Mouse (Mus musculus) spleen, postnatal 14 days (tissue): Measurements from ENCODE around the gene Gpx1.
A peak's percentile ranks its signal among the peaks of the same experiment; 100 is the strongest.

Experiments
- DNase-seq, 2 experiments: peaks; one replicate each; pipeline ENCODE4 v3.0.0; 2021 to 2022; ENCODE audit warnings: low spot score in 2 of 2

Gene Gpx1

DNA sequence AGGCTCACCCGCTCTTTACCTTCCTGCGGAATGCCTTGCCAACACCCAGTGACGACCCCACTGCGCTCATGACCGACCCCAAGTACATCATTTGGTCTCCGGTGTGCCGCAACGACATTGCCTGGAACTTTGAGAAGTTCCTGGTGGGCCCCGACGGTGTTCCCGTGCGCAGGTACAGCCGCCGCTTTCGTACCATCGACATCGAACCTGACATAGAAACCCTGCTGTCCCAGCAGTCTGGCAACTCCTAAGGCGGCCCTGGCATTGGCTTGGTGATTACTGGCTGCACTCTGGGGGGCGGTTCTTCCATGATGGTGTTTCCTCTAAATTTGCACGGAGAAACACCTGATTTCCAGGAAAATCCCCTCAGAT, 1.2 kb downstream of the Gpx1 start:
- peak; percentile 18 to 44 for DNase-seq

- DNase-seq = peak; percentile 15 to 40
Observed at GRCm38 (mm10) chr9:108340258-108341138, 1.8 kb downstream of the Gpx1 start.

DNA sequence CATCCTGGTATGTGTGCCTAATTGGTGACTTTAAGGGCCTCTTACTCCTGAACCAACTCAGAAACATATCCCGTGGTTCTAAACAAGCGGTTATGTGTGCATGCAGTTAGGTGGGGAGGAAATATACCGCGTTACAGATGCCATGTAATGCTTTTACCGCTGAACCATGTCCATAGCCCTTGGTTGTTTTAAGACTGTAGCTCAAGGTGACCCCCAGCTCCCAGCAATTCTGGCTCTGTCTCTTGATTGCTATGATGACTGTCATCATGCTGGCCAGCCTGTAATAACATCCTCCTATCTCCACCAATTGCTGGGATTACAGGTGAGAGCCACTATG, 2.4 kb downstream of the Gpx1 start:
- DNase-seq = no peak

- no peak for DNase-seq
Observed at GRCm38 (mm10) chr9:108341801-108342200, 3.1 kb downstream of the Gpx1 start.

- DNase-seq = no peak
Observed at GRCm38 (mm10) chr9:108342301-108342831, 3.7 kb downstream of the Gpx1 start.

- no peak for DNase-seq
Observed at GRCm38 (mm10) chr9:108343331-108343730, 4.6 kb downstream of the Gpx1 start.

DNA sequence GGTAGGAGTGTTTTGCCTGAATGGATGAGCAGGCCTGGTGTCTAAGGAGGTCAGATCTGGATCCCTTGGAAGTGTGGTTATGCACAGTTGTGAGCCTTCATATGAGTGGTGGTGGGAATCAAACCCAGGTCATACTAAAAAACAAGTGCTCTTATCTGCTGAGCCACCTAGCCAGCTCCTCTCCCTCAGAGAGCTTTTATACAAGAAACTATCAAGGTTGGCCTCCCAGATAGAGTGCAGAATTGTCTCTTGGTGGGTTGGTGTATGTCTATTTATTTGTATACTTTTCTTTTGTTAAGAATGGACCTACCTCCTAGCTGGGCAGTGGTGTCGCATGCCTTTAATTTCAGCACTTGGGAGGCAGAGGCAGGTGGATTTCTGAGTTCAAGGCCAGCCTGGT, 5.1 kb downstream of the Gpx1 start:
- DNase-seq = no peak

DNA sequence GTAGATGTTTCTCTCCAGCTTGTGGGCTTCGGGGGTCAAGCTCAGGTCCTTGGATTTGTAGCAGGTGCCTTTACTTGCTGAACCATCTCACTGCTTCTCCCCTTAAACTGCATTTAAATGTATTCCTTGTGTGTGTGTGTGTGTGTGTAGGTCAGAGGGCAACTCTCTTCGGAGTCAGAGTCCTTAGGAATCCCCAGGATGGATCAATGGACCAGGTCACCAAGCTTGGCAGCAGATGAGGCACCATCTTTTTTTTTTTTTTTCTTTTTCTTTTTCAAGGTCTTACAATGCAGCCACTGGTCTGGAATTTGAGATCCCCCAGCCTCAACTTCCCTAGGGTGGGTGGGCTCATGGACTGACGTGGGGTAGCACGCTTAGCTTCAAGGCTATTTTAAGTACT, 5.8 kb downstream of the Gpx1 start:
- DNase-seq = no peak

GRCm38 (mm10) chr9:108347024-108347423, 8.3 kb downstream of the Gpx1 start:
- no peak for DNase-seq

- peak; percentile 77 to 86 for DNase-seq
Observed at GRCm38 (mm10) chr9:108347540-108348289, 9.0 kb downstream of the Gpx1 start, which contains the start of gene Usp4. Gene Usp4 (plus strand): TSS chr9:108347853.

DNA sequence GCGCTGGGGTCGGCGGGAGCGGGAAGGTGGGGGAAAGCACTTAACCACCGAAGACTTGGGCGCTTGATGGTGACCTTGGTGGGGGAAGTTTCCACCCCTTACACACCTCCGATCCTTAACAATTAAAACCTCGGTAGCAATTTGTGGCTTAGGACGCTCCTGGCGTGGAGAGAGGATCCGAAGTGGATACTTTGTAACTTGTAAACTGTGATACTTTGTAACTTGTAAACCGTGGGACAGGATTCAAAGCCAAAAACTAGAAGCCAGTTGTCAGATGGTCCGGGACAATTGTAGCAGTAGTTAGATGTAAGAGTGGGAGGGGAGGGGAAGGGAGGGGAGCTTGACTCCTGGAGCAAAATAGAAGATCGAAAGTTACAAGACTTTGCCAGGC, 9.6 kb downstream of the Gpx1 start:
- no peak for DNase-seq

DNA sequence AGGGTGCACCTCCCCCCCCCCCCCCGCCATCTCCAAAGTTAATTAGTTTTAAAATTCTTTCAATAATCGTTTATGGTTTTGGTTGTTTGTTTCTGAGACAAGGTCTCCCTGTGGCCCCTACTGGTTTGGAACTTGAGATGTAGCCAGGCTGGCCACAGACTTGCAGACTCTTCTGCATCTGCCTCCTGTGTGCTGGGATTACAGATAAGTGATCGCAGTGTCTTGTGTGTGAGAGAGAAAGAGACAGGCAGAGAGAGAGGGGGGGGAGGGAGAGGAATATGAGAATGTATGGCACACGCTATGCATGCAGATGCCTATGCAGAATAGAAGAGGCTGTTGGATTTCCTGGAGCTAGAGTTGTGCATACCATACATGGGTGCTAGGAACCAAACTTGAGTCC, 11.0 kb downstream of the Gpx1 start:
- DNase-seq = no peak

- no peak for DNase-seq
Observed at GRCm38 (mm10) chr9:108378234-108378633, 39.5 kb downstream of the Gpx1 start.

- no peak for DNase-seq
Observed at GRCm38 (mm10) chr9:108378736-108379135, 40.0 kb downstream of the Gpx1 start.

- no peak for DNase-seq
Observed at GRCm38 (mm10) chr9:108379294-108379693, 40.6 kb downstream of the Gpx1 start.

DNA sequence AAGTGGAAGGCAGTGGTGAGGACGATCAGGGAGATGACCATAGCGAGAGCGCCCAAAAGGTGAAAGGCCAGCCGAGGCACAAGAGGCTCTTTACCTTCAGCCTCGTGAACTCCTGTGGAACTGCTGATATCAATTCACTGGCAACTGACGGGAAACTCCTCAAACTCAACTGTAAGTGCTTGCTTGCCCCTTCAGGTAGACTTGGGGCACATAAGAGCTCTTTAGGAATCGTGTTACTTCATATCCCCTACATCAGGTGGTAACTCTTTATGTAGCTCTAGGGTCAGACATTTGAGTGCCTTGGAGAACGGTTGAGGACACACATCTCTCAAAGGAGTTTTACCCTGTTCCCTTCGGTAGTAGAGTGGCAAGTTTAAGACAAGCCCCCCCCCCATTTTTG, 42.7 kb downstream of the Gpx1 start:
- DNase-seq = no peak

DNA sequence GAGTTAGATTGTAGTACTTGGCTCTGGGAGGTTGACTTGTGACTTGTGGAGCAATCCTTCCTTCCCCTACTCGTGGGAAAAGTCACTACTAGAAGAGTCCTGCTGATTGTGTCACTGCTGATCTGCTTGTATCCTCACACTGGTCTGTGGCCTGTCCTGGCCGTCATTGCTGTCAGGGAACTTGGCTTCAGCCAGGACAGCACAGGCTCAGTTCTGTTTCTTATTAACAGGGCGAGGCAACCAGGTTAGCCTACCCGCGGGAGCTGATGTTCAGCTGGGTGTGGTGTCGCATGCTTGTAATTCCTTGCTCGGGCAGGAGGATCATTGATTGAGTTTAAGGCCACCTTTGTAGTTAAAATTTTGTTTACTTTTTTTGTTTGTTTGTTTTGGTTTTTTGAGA, 46.3 kb downstream of the Gpx1 start:
- no peak for DNase-seq

GRCm38 (mm10) chr9:108386816-108387215, 48.1 kb downstream of the Gpx1 start:
- no peak for DNase-seq

- DNase-seq = no peak
Observed at GRCm38 (mm10) chr9:108388601-108389000, 49.9 kb downstream of the Gpx1 start.

- DNase-seq = no peak
Observed at GRCm38 (mm10) chr9:108389220-108389619, 50.5 kb downstream of the Gpx1 start.
